Comparison of ENCODE assay signal across 20 mouse cellular contexts in genomic region chr6:30471706-30472105, GRCm38 (mm10). TPM values are rescaled to one million over a fixed set of nuclear protein-coding genes. Genes with fewer than 3 reads are reported as not detected.
"Had no signal": no experiment of that assay in that cellular context is flagged by ENCODE, and none has a peak within 500 bp of the region (broad histone marks: within the 10 kb centered on the region; RNA-seq: fewer than 3 reads in every experiment).

No protein-coding gene starts in this region.

- H3K9me3 ChIP-seq: liver, embryonic 13.5 days; neural tube, embryonic 13.5 days had no signal

- DNase-seq: kidney, adult 11 months; kidney, adult 9 months; kidney, postnatal 14 days; kidney, postnatal 4 days; layer of hippocampus, adult 9-11 months; liver, embryonic 13.5 days; lung, adult 2 months; lung, postnatal 14 days; lung, postnatal 4 days; midbrain, embryonic 14.5 days; thymus, adult 2 months; thymus, postnatal 14 days; thymus, postnatal 4 days had no signal

- H3K4me2 ChIP-seq: liver, embryonic 13.5 days; midbrain, embryonic 11.5 days; neural tube, embryonic 13.5 days had no signal

- H3K27ac ChIP-seq: liver, embryonic 13.5 days; neural tube, embryonic 13.5 days; stomach, postnatal 0 days had no signal

- H3K4me3 ChIP-seq: liver, embryonic 13.5 days; neural tube, embryonic 13.5 days had no signal

- H3K9ac ChIP-seq: liver, embryonic 13.5 days; neural tube, embryonic 13.5 days had no signal

- H3K36me3 ChIP-seq: liver, embryonic 13.5 days; neural tube, embryonic 13.5 days had no signal

- H3K27me3 ChIP-seq: liver, embryonic 13.5 days; neural tube, embryonic 13.5 days had no signal

RNA-seq across cellular contexts. Expression of gene Ssmem1, which starts 37.9 kb away (rescaled TPM):
- polyA plus RNA-seq: liver, adult 2 months; lung, adult 2 months; midbrain, embryonic 14.5 days; neural tube, embryonic 13.5 days; small intestine, adult 2 months; spleen, adult 2 months; stomach, embryonic 14.5 days; stomach, postnatal 0 days; thymus, adult 2 months had no signal
